Mouse (Mus musculus) hindbrain, postnatal 0 days (tissue): ENCODE results near the gene Tnn. TPM values are rescaled to one million over a fixed set of nuclear protein-coding genes. Genes with fewer than 3 reads are reported as not detected.

Experiments
- ATAC-seq: fragments of 200-750 bp; cut with Nextera tagmentation; 2 replicates; pipeline ENCODE4 v1.8.0; 2017; ENCODE audit warnings: mild to moderate bottlenecking, moderate TSS enrichment, moderate library complexity
- DNase-seq: peaks from one replicate; pipeline ENCODE4 v3.0.0-alpha.2; 2015; ENCODE audit warnings: low spot score
- H3K27ac ChIP-seq: fragments of 300-500 bp; sonication (generic); 2 replicates; pipeline ENCODE4 v1.5.1; 2014; ENCODE audit warnings: mild to moderate bottlenecking
- H3K27me3 ChIP-seq: fragments of 300-500 bp; sonication (generic); 2 replicates; pipeline ENCODE4 v1.6.1; 2014; ENCODE audit warnings: low read length, mixed read lengths; ENCODE audit not compliant: insufficient read depth
- H3K36me3 ChIP-seq: fragments of 300-500 bp; sonication (generic); 2 replicates; pipeline ENCODE4 v1.6.1; 2014; ENCODE audit warnings: low read length, mixed read lengths; ENCODE audit not compliant: insufficient read depth
- H3K4me1 ChIP-seq: fragments of 300-500 bp; sonication (generic); 2 replicates; pipeline ENCODE4 v1.6.1; 2014; ENCODE audit warnings: antibody characterized with exemption, low read length, mixed read lengths; ENCODE audit not compliant: insufficient read depth
- H3K4me2 ChIP-seq: fragments of 300-500 bp; sonication (generic); 2 replicates; pipeline ENCODE4 v1.6.1; 2014; ENCODE audit warnings: low read depth, mild to moderate bottlenecking, low read length, moderate library complexity, mixed read lengths
- H3K4me3 ChIP-seq: fragments of 300-500 bp; sonication (generic); 2 replicates; pipeline ENCODE4 v1.5.1; 2014; ENCODE audit warnings: low read length
- H3K9ac ChIP-seq: fragments of 300-500 bp; sonication (generic); replicated peaks from 2 replicates; pipeline ENCODE4 v1.6.1; 2014; ENCODE audit warnings: mild to moderate bottlenecking, low read length, moderate library complexity, mixed read lengths
- H3K9me3 ChIP-seq: fragments of 300-500 bp; sonication (generic); 2 replicates; pipeline ENCODE4 v1.6.1; 2016; ENCODE audit warnings: low read length, mixed read lengths
- CTCF ChIP-seq: IDR thresholded peaks from 2 replicates; pipeline ENCODE4 v1.5.1; 2016; ENCODE audit warnings: antibody characterized with exemption, control low read depth, low read depth
- WGBS: fragments of 180-500 bp; shearing (Covaris S2); extraction: QIAGEN DNeasy Blood & Tissue Kit; methylation state at CpG from one replicate; pipeline ENCODE4 v1.1.7; 2014; 5-methylcytosine and 5-hydroxymethylcytosine counted together
- polyA plus RNA-seq: library from polyadenylated mRNA; unstranded; fragments of >200 nt; fragmentation: Nextera tagmentation; extraction: Ambion mirVana; gene quantifications from 2 replicates; pipeline ENCODE4 v1.2.1, GENCODE M21; 2015
- total RNA-seq: library from RNA; depleted of rRNA; stranded (reverse); fragments of >200 nt; gene quantifications from 2 replicates; pipeline ENCODE4 v1.2.3, GENCODE M21; 2014

The Tnn gene
- total and polyA plus RNA-seq, 2 experiments from 2014 or later: 0.09 to 0.84 TPM

- 85% methylated on average over 5 of the region's 5 CpGs for WGBS
Observed at GRCm38 (mm10) chr1:160061321-160061720, 92.1 kb downstream of the Tnn start.

GRCm38 (mm10) chr1:160060542-160060941, 92.8 kb downstream of the Tnn start:
- TF ChIP-seq CTCF: no peak
- Histone ChIP-seq H3K27ac (no peak overlapping the region), H3K4me2 (no peak overlapping the region)

More at GRCm38 (mm10) chr1:160061321-160061720, 92.1 kb downstream of the Tnn start:
- Histone ChIP-seq H3K4me2 (no peak overlapping the region), H3K9ac (no peak overlapping the region), H3K27ac (no peak overlapping the region), H3K27me3 (no peaks in the 10 kb centered on the region), H3K9me3 (no peaks in the 10 kb centered on the region), H3K4me3 (no peak overlapping the region), H3K4me1 (no peaks in the 10 kb centered on the region), H3K36me3 (no peaks in the 10 kb centered on the region)
- ATAC-seq (no peak), DNase-seq (no peak)
- no peak for TF ChIP-seq CTCF

DNA sequence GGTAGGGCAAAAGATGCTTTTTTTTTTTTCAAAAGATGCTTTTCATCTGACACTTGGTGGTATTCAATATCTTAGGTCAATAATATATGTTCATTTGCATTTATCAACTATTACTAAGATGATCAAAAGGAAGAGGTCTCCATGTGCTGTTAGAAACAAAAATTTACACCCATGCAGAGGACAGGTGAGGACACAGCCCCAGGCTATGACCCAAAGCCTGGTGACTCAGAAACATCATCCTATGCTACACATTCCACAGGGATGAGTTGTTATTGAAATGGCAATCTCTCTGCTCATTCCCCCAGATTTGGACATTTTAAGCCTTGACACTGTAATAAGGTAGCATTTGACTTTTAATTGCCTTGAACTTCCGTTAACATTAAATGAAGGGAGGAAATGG, 93.5 kb downstream of the Tnn start:
- H3K27me3 ChIP-seq: no peaks in the 10 kb centered on the region
- TF ChIP-seq CTCF: no peak
- H3K4me2 ChIP-seq: no peak overlapping the region
- no peaks in the 10 kb centered on the region for H3K4me1 ChIP-seq
- DNase-seq: no peak
- no peak overlapping the region for H3K4me3 ChIP-seq
- no peak overlapping the region for H3K9ac ChIP-seq
- H3K36me3 ChIP-seq: no peaks in the 10 kb centered on the region
- H3K27ac ChIP-seq: no peak overlapping the region
- 80% methylated on average over 1 of the region's 1 CpGs for WGBS
- no peaks in the 10 kb centered on the region for H3K9me3 ChIP-seq
- ATAC-seq: no peak

More at GRCm38 (mm10) chr1:160060542-160060941, 92.8 kb downstream of the Tnn start:
- no peak for DNase-seq
- no peak overlapping the region for H3K9ac ChIP-seq
- H3K27me3 ChIP-seq: no peaks in the 10 kb centered on the region
- no peak for ATAC-seq
- H3K9me3 ChIP-seq: no peaks in the 10 kb centered on the region
- no peaks in the 10 kb centered on the region for H3K4me1 ChIP-seq
- no peaks in the 10 kb centered on the region for H3K36me3 ChIP-seq
- 75% methylated on average over 6 of the region's 6 CpGs for WGBS
- no peak overlapping the region for H3K4me3 ChIP-seq

- H3K9me3 ChIP-seq: no peaks in the 10 kb centered on the region
- 63% methylated on average over 3 of the region's 3 CpGs for WGBS
Observed at GRCm38 (mm10) chr1:160057657-160058056, 95.7 kb downstream of the Tnn start.

DNA sequence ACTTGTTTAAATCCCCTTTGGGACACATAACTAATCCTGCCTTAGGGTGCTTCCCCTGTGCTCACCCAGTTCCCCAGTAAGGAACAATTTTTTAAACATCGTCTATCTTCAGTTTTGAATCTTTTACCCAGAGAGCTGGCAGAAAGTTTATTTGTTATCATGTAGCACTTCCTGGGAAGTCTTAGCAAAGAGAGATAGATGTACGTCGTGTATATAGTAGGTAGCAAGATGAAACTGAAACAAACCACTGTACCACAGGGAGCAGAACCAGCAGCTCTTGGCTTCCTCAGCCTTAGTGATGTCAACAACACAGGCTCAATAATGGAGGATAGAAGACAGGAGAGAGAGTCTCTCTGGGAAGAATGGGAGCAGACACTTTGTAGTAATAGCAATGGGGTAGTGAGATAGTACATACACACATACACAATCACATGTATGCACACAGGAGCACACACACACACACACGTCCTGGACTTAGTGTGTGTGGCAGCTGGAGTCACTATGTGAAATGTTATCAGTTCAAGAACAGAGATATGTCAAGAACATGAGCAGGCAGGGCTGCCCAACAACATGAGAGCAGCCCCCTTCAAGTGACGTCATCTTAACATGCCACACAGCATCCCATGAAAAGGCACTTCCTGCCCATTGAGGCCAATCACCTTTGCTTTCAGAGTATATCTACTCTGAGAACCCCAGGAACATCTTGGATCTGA, 98.9 kb downstream of the Tnn start:
- WGBS: 81% methylated on average over 5 of the region's 5 CpGs
- no peak overlapping the region for H3K4me3 ChIP-seq
- H3K36me3 ChIP-seq: no peaks in the 10 kb centered on the region
- ATAC-seq (no peak), DNase-seq (no peak)
- no peaks in the 10 kb centered on the region for H3K4me1 ChIP-seq
- H3K9ac ChIP-seq: no peak overlapping the region
- H3K27ac ChIP-seq: no peak overlapping the region
- no peak overlapping the region for H3K4me2 ChIP-seq
- H3K27me3 ChIP-seq: no peaks in the 10 kb centered on the region
- H3K9me3 ChIP-seq: no peaks in the 10 kb centered on the region
- TF ChIP-seq CTCF: no peak

More at GRCm38 (mm10) chr1:160057657-160058056, 95.7 kb downstream of the Tnn start:
- no peak overlapping the region for H3K27ac ChIP-seq
- H3K4me2 ChIP-seq: no peak overlapping the region
- no peaks in the 10 kb centered on the region for H3K36me3 ChIP-seq
- H3K4me3 ChIP-seq: no peak overlapping the region
- no peak for TF ChIP-seq CTCF
- H3K4me1 ChIP-seq: no peaks in the 10 kb centered on the region
- no peak overlapping the region for H3K9ac ChIP-seq
- DNase-seq: no peak
- ATAC-seq: no peak
- no peaks in the 10 kb centered on the region for H3K27me3 ChIP-seq

DNA sequence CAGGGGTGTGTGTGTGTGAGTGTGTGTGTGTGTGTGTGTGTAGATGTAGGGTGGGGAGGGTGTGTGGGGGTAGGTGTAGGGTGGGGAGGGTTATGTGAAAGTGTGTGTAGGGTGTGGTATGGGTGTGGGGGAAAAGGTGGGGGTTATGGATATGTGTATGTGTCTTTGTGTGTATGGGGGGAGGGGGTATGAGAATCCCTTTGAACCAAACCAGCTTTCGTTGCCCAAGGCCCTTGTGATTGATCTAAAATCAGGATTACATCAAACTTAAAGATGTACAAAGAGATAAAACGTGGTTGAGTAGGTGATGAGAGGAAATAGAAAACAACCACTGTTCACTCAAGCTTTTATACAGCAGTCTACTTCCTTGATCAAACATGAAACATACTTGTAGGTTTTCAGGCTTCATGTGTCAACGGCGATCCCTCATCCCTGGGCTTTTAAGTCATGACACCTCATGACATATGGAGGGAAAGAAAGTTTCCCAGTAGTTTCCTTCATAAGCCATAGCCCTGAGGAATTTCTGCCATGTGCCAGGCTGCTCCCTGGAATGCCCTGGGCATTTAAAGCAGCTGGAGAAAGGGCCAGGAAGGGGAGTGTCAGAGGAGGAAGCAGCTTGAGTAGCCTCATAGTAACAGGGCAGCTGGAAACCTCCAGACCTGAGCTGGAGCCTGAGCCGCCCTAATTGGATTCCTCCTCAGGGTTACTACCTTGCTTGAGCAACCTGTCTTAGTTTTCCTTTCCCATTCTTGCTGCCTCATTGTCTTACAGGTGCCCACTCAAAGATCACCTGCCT, 99.7 kb downstream of the Tnn start:
- no peak for ATAC-seq

More for the DNA sequence above, 99.7 kb downstream of the Tnn start:
- no peak for DNase-seq
- TF ChIP-seq CTCF: no peak
- 83% methylated on average over 5 of the region's 5 CpGs for whole genome bisulfite sequencing
- no peaks in the 10 kb centered on the region for H3K4me1 ChIP-seq
- no peak overlapping the region for H3K27ac ChIP-seq
- no peak overlapping the region for H3K9ac ChIP-seq
- no peaks in the 10 kb centered on the region for H3K27me3 ChIP-seq
- no peak overlapping the region for H3K4me2 ChIP-seq
- H3K4me3 ChIP-seq: no peak overlapping the region
- H3K36me3 ChIP-seq: no peaks in the 10 kb centered on the region
- H3K9me3 ChIP-seq: no peaks in the 10 kb centered on the region
